Mouse (Mus musculus) erythroblast, embryonic 14.5 days (primary cell): Measurements from ENCODE around the gene Kbtbd12.

ENCODE experiments used
- GATA1 ChIP-seq: IDR thresholded peaks from 2 replicates; pipeline ENCODE4 v1.6.1; 2012; ENCODE audit warnings: low read length, inconsistent platforms, mixed read lengths
- TAL1 ChIP-seq: IDR thresholded peaks from 3 replicates; pipeline ENCODE4 v1.6.1; 2012; ENCODE audit warnings: low read length, inconsistent platforms, mixed read lengths

DNA sequence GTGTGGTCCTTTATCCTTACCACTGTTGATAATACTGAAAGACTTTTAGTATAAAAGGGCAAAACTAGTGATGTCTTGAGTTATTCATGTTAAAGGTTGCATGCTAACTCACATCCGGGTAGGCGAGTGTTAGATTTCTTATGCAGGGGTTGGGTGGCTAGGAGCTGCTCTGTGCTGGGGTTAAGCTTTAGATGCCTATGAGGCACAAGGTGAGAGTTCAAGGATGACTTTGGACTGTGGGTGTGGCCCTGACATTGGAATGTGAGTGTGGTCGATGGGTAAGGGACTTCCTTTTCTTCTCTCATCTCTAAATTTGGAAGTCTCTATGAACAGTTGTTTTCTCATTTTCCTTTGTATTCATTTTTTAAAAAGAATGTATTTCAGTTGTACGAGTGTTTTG is 7.0 kb upstream of the Kbtbd12 start:
- no peak for TF ChIP-seq GATA1
- TF ChIP-seq TAL1: no peak
